Mouse (Mus musculus) induced T-regulatory cell, adult 2 months (primary cell): ENCODE data around the gene Ms4a15.

ENCODE experiments used
- DNase-seq: peaks from one replicate; pipeline ENCODE4 v3.0.0-alpha.2; 2012; ENCODE audit warnings: low read depth

Gene Ms4a15

DNA sequence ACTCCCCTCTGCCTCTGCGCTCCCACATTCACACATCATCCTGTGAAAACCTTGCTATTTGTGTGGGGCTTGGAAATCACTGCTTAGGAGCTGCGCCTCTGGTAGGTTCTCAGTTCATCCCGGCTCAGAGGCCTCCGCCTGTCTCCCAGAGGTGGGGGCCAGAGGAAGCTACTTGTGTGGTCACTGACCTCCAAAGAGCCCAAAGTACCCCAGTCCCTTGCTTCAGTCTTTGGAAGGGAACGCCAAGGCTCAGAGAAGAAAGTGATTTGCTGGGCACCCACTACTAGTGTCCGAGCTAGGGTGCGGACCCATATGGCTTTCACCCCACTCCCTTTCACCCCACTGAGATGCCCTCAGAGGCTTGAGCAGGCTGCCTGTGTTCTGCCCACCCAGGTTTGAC is at the start of gene Ms4a15:
TSS of gene Ms4a15 (minus strand) at position 101 of the 400 bp plus-strand sequence.
- no peak for DNase-seq

DNA sequence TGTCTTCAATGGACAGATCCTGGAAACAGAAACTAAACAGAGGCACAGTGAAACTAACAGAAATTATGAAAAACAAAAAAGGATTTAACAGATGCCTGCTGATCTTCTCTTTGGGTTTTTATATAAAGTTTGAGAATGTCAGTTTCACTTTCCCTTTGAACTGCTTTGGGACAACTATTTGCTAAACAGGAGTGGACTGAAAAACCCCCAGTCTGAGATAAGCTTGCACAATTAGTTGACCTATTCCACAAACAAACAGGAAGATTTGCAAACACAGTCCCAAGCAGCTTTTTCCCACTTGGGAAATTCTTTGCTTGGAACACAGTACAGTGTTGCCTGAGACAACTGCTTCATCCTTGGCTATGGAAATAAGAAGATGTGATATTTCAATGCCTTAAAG is 44.5 kb upstream of the Ms4a15 start:
- peak; percentile 56 for DNase-seq

DNA sequence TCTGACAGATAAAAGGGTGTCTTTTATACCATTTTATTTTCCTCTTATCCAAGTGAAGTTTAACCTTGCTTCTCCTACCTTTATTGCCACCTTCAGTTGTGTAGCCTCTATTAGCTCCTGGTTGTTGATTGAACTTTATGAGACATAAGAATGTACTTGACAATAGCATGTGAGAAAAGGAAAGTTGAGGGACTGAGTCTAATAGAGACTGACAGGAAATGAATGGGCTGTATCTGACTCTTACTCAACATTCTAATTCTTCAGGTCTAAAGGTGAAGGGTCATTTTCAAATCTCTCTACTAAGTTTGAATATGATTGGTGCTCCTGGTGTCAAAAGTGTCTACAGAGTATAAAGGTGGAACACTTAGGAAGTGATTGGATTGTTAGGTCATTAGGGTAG is 29.3 kb upstream of the Ms4a15 start:
- no peak for DNase-seq

DNA sequence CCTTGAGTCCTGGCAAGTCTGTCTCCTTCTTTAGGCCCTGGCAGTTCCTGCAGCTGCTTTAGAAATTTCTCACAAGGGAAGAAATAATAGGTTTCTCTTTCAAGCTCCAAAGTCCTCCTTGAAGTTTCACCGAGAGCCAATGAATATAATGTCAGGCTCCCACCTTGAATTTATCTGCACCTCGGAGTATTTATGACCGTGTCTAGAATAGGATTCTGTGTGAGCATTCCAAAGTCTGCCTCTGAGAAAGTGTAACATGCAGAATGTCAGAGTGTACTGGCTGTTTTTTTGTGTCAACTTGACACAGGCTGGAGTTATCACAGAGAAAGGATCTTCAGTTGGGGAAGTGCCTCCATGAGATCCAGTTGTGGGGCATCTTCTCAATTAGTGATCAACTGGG is 24.8 kb upstream of the Ms4a15 start, which contains the start of gene Ms4a18:
TSS of gene Ms4a18 (minus strand) at position 141 of the 400 bp plus-strand sequence.
- DNase-seq: no peak

DNA sequence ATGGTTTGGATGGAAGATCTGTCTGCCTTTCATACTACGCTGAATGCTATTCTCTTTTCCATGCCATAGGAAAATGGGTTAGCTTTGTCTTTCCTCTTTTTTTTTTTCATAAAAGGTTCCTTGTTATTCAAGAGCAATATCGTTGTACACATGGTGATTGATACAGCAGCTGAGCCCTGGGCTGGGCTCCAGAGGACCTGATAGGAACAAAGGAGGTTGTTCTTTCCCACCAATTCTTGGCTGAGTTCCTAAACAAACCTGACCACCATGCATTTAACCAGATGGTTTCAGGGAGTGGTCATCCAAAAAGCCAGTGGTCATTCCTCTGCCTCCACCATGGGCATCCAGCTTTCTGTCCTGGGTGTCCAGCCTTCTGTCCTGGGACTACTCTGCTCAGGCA is 24.2 kb upstream of the Ms4a15 start:
- no peak for DNase-seq

DNA sequence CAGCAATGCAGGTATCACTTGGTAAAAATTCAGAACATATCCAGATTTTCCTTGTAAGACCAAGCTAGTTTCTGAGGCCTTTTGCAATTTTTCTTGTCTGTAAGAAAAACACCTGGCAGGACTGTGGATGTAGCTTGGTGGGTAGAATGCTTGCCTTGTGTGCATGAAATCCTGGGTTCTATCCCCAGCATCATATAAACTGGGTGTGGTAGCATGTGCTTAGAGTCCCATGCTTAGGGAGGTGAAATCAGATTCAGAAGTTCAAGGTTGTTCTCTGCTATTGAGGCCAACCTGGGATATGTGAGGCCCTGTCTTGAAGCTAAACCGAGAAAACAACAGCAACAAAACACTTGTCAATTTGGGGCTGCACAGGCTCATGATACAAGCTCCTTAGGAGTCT is 22.9 kb upstream of the Ms4a15 start:
- no peak for DNase-seq

DNA sequence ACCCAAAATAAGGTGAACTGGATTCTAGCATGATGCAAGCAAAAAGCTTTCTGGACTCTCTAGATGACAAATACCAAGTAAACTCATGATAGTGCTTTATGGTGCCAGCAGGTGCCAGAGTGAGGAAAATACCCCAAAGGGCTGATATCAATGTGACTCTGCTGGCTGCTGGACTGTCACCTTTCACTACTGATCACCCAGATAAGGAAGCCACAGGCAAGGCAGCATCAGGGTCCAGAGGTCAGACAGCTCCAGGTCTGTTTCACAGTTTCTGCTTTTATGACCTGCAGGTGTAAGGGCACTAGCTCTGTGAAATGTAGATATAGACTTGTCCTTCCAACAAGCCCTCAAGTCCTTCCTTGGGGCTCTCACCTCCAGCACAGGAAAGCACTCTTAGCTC is 22.4 kb upstream of the Ms4a15 start:
- DNase-seq: no peak

DNA sequence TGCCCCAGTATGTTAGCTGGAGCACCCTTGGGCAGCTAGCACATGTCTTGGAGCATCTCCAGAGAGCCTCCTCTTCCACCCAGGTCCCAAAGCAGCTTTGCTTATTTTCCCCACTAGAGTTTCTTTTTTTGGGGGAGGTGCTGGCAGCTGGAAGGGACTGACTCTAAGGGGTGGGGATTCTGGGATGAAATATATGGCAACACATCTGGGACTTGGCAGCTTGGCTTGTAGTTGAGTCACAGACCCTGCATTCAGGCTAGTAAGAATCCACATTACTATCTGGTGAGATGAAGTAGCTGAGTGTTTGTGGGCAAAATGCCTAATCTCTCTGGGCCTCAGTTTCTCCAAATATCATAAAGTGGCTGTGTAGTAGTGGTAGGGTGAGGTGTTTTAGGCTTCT is 1.1 kb downstream of the Ms4a15 start:
- DNase-seq: no peak

DNA sequence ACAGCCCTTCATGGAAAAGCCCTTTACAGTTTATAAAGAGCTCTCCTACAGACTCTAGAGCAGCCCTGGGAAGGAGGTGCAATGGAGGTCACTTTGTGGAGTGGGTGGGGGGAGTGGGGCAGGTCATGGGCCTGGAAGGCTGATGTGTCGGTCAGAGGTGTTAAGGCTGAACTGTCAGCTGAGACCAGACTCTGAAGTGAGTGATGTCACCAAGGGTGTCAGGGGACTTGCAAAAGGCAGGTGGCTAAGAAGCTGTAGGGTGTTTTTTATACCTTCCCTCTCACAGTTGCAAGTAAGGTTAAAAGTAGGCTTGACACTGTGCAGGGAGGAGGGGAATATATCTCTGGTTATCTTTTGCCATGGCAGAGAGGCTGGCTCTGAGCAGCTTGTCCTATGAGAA is 2.3 kb downstream of the Ms4a15 start:
- no peak for DNase-seq

DNA sequence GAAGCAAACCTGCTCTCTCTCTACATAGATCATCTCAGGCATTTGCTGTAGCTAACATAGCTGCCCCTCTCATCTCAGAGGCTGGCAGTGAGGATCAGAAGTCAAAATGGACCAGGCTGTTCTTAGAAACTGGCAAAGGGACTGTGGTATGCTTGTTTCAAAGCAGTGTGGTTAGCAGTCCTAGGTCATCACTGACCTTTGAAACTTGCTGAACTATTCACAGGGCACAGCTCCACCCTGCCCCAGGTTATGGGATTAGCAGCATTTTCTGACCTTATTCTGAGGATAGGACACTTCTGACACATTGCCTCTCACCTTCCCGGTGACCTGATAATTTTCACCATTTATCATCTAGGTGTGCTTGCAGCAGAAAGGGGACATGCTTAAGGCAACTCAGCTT is 4.5 kb downstream of the Ms4a15 start:
- DNase-seq: no peak

DNA sequence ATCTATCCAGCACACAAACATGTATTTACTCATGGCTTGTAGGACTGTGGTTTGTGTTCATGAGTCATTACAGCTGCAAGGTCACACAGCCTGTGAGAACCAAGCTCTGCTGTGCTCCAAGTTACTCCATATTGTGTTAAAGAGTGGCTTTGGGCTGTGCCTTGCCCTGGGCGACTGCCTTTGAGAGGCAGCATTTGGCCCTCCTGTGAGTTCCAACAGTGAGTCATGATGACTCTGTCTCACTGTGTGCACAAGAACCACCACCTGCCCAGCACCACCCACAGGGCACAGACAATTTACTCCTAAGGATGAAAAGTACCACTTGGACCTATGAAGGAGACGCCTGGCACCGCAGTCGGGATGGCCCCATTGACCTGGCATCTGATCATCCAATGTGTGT is 7.2 kb downstream of the Ms4a15 start:
- DNase-seq: no peak

DNA sequence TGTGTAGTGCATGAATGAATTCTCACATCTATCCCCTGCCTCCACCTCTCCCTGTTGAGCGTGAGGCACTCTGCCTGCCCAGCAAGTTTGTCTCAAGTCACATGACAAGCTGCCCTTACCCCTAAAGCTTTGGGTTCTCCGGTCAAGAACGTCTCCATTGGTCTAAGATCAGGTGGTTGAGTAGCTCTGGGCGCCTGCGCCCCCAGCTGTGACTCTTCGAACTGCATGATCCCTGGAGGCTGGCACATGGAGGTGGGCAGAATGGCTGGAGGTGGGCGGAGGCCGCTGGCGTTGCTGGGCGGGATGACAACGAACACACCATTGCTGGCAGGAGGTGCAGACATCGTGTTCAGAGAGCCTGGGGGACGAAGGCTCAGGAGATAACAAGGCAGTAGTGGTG is 8.5 kb downstream of the Ms4a15 start:
- DNase-seq: no peak

DNA sequence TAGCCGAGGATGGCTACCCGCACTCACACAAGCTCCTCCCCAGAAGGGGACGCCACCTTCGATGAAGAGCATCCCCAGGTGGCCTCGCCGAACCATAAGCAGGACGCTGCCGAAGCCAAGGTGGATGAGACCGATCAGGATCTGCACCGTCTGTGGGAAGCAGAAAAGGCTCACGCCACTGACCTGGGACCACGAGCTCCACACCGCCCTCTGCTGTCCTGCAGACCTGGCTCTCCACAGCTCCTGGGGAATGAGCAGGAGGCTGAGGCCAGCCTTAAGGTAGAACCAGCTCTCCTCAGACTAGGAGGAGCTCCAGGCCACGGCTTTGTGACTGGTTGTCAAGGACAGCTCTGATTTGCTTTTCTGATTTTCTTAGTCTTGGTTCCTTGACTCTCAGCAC is 9.9 kb downstream of the Ms4a15 start:
- DNase-seq: peak; percentile 35

DNA sequence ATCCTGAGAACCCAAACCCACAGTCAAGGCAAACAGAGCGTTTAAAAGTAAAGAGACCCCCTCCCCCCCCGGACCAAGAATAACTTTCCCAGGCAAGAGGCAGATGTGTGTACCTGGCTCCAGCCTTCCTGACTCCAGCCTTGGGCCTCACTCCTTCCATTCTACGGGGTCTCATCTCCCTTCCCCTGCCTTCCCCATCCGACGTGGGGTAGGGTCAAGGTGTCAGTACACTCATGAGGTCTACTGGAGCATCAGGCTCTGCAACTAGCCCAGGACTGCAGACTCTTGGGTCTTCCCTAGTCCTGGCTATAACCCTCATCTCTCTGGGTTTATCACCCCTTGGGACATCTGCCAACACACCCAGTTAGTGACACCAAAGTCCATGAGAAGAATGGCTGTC is 12.8 kb downstream of the Ms4a15 start:
- no peak for DNase-seq

DNA sequence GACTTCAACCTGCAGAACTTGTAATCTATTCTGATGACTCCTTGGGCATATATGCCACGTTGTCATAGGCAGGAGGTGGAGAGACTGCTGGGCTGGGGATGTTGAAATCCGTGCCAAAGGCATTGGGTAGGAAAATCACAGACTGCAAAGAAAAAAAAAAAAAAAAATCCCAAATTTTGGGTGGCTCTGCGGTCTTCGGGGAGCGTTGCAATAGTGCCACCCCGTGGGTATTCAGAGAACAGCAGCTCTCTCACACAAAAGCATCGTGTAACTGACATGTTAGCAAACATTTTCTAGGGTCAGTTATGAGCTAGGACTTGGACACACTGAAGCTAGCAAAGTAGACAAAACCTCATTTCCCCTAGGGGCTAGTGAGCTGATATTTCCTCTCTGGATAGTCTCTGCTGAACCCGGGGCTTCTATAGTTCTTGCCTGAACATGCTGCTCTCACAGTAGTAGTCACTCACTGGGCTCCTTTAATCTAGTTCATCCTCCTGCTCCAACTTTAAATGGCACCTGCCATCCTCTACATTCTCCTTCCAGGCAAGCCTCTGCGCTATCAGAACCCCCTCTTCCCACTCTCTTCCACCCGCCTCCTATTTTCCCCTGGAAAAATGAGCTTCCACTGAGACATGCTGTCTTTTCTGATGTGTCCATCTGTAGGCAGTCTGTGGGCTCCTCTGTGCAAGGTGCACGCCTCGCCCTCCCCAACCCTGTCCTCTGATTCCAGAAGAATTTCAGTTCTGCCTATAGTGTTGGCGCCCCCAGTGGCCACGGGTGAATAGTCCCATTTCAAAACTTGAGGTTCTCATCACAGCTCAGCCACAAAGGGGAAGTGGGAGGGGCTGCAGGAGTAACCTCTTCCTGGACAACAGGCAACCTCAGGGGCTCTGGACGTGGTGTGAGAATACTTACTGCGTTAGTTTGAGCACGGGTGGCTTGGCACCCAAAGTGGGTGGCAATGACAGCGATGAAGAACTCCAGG is 13.6 kb downstream of the Ms4a15 start:
- DNase-seq: peak; percentile 97

DNA sequence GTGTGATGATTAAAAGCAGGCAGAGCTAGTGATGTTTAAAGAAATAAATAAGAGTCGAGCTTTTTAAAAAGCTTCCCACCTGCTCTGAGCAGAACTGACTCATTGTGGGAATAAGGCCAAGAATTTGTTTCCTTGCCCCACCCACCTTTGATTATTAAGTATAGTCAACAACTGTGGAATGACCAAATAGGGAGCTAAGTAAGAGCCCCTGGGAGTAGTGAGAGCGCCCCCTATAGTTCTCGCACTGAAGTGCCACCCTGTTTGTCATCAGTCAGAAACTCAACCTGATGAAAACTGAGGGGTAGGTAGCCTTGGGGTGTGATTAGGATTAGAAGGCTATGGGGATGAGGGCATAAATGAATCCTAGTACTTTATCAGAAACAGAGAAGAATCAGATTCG is 16.7 kb downstream of the Ms4a15 start:
- peak; percentile 64 for DNase-seq

DNA sequence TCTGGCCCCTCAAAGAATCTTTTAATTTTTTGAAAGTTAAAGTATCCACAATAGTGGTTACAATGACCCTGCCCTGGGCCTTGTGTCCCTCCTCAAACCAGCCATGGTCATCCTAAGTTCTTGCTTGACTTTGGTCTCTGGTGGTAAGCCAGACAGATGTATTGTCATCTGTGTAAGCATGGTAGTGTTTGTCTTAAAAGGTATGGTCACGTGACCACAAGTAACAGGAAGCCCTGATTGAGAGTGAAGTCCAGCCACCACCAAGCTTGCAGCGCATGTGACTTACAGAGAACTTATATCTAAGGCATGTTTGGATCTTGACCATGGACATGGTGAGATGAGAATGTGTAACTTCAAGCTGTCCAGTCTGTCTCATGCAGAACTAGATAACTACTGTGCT is 17.9 kb downstream of the Ms4a15 start:
- DNase-seq: peak; percentile 14

DNA sequence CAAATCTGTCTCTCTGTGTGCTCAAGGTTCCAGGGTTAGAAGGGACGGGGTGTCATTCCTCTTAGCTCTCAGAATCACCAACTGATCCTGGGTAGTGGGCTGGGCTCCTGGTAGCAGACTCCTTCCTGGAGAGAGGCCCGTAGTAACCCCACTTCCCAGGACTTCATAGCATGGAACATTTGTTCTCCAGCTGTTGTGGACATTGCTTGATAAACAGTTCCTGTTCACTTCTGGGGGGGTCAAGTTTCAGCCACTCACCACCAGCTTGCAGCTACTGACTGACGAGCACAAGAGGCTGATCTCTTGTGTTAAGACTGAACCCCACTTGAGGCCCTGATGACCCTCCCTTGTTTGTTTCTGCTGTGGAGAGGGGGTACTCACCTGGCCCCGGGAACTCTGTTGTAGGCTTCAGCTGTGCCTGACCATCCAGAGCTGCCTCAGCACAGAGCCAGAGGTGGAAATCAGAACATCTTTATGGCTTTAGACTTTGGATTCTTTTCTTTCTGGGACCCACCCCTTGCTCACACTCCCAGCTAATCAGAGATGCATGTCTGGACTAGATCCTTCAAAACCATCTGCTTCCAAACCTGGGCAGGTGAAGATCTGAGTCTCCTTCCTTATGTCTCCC is 18.7 kb downstream of the Ms4a15 start, which contains the start of gene Ms4a10:
TSS of gene Ms4a10 (minus strand) at position 433 of the 628 bp plus-strand sequence.
- no peak for DNase-seq

DNA sequence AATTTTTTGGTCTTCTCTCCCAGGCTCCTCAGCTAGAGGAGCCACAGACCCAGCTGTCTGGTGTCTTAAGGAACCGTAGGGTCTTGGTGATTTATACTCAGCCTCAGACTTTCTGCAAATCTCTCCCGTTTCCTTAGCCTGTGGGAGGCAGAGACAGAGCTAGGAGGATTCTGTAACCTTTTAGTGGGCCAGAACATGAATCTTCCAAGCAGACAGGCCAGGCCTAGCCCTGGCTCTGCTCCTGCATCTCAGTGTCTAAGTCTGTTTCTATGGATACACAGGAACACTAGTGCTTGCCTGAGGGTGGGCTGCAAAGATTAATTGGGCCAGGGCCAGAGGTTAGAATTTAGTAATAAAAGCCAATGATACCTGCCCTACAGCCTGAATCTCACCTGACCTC is 19.9 kb downstream of the Ms4a15 start:
- no peak for DNase-seq

DNA sequence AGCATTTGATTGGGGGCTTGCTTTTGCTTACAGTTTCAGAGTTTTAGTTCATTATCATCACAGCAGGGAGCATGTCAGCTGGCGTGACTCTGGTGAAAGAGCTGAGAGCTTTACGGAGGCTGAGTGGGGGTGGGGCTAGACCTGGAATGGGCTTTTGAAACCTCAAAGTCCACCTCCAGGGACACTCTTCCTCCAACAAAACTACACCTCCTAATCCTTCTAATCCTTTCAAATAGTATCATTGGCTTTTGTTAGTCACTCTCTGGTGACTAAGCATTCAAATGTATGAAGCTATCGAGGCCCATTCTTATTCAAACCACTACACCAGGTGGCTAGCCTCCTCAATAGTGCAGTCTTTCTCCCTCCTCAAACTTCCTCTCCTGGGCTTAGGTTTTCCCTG is 20.4 kb downstream of the Ms4a15 start:
- no peak for DNase-seq

DNA sequence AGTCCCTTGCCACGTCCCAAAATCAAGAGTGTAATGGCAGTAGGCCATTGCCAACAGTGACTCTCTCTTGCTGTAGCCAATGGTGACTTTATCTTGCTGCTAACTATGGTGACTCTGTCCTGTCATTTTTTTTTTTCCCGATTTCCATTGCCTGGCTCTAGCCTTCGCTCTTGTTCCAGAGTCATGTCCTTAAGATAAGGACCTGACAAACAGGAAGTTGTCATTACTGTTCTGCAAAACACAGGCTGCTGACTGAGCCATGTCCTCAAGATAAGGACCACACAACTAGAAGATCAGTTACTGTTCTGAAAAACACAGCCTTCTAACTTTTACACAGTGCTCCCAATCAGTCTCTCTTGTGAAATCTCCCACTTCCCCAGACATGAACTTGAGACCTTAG is 22.6 kb downstream of the Ms4a15 start:
- no peak for DNase-seq

DNA sequence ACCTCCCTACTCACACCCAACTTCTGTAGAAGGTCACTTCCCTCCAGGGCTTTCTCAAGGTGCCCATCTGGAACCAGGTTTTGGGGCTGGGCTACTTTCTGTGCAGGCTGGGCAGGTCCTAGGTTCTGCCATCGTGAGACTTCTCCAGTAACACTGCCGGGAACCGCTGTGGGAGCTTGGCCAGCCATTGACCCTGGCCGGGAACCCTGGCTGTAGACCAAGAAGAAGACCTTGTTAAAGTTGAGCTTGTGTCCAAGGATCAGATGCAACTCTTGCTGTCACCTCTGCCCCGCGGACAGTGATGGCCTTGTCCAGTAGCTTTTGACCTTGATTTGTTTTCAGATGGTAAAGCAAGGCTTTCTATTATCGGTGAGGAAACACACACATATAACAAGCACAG is 24.5 kb downstream of the Ms4a15 start:
- DNase-seq: no peak

DNA sequence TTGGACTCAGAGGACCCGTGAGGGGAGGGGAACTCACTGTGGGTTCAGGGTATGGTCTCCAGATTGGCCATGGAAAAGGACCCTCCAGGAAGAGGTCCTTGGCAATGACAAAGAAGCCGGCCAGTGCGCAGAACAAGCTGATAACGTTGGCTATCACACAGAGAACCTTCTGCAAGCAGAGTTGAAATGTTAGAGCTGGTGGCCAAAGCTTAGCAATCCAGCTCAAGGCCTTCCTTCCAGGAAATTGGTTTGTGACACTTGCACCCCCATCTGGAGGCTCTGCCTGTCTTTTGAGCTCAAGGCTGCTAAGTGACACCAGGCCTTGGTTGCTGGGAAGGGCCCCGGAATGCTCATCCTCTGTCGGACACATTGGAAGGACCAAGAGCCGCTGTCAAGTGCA is 27.3 kb downstream of the Ms4a15 start:
- DNase-seq: no peak
